ENCODE assay signal across 9 mouse cellular contexts in the genomic region with DNA sequence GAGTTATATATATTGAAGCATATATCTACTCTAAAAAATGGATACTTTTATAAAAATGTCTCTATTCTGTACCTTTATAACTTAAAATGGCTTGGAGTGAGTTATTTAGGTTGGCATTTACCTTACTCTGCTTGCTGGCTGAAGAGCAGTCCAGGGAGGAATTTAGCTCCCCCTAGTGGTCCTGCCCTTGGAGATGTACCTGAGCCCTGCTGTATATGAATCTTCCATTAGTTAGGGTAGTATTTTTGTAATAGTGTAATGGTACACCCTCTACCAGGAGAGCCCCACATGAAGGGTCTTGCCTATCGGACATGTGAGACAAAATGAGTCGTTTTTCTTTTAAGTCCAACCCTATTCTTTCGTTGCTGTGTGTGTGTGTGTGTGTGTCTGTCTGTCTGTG. TPM values are rescaled to one million over a fixed set of nuclear protein-coding genes. Genes with fewer than 3 reads are reported as not detected.
A peak's percentile ranks its signal among the peaks of the same experiment; 100 is the strongest.
DNase-seq lines count a peak whose midpoint lies in the region; ATAC-seq and TF ChIP-seq lines count a peak whose summit lies in the region.
"Had no signal": no experiment of that assay in that cellular context is flagged by ENCODE, and none has a peak within 500 bp of the region (broad histone marks: within the 10 kb centered on the region; RNA-seq: fewer than 3 reads in every experiment).

No protein-coding gene starts in this region.

- ATAC-seq in forebrain, postnatal 0 days: no peak

- TF ChIP-seq CTCF in forebrain, postnatal 0 days (IDR thresholded peaks at IDR 0.05; ENCODE audit: low read depth): peak; percentile 46
- no peak for TF ChIP-seq CTCF in thymus, adult 2 months (IDR thresholded peaks at IDR 0.05; ENCODE audit: borderline replicate concordance, control insufficient read depth, extremely low read depth, insufficient read depth, low read length, poor library complexity)

- no peaks in the 10 kb centered on the region for H3K9me3 ChIP-seq in forebrain, postnatal 0 days (ENCODE audit: low read length)
- no peaks in the 10 kb centered on the region for H3K9me3 ChIP-seq in forebrain, embryonic 10.5 days
- H3K9me3 ChIP-seq: limb, embryonic 13.5 days had no signal

- H3K27me3 ChIP-seq in forebrain, postnatal 0 days (ENCODE audit: insufficient read depth, low read length): no peaks in the 10 kb centered on the region
- H3K27me3 ChIP-seq in forebrain, embryonic 10.5 days (ENCODE audit: poor library complexity, severe bottlenecking): no peaks in the 10 kb centered on the region
- H3K27me3 ChIP-seq in thymus, adult 2 months (ENCODE audit: control insufficient read depth, insufficient read depth, low read length): no peaks in the 10 kb centered on the region
- H3K27me3 ChIP-seq: limb, embryonic 13.5 days had no signal

- TF ChIP-seq POLR2A in thymus, adult 2 months (IDR thresholded peaks at IDR 0.05; ENCODE audit: control insufficient read depth, extremely low read depth, insufficient read depth, low read length, poor library complexity): no peak

- no peak overlapping the region for H3K9ac ChIP-seq in forebrain, postnatal 0 days
- H3K9ac ChIP-seq: limb, embryonic 13.5 days had no signal

- WGBS in forebrain, postnatal 0 days: 89% methylated on average over 3 of the region's 3 CpGs
- WGBS in forebrain, embryonic 10.5 days: 96% methylated on average over 3 of the region's 3 CpGs
- 88% methylated on average over 3 of the region's 3 CpGs for WGBS in thymus, adult 2 months

- no peak overlapping the region for H3K4me2 ChIP-seq in forebrain, postnatal 0 days (ENCODE audit: low read depth)
- H3K4me2 ChIP-seq: limb, embryonic 13.5 days had no signal

- intact Hi-C loops in gastrocnemius, postnatal 36 days (cut with DNase I): loop anchor here (5.0 kb wide), 1 partner anchor 50 kb away; the partner anchor contains the start of gene Mosmo

- no peak overlapping the region for H3K4me3 ChIP-seq in forebrain, postnatal 0 days (ENCODE audit: low read depth, low read length)
- H3K4me3 ChIP-seq in forebrain, embryonic 10.5 days: no peak overlapping the region
- no peak overlapping the region for H3K4me3 ChIP-seq in thymus, adult 2 months (ENCODE audit: control insufficient read depth, insufficient read depth, low read length)
- H3K4me3 ChIP-seq: limb, embryonic 13.5 days had no signal

- H3K36me3 ChIP-seq in forebrain, postnatal 0 days (ENCODE audit: insufficient read depth): peaks cover 11% of the 10 kb centered on the region
- H3K36me3 ChIP-seq in forebrain, embryonic 10.5 days (replicated peaks): peaks cover 49% of the 10 kb centered on the region
- 0 out of 2 replicates have a peak, but pooled peaks cover 4% of the 10 kb centered on the region for H3K36me3 ChIP-seq in thymus, adult 2 months (ENCODE audit: control insufficient read depth, insufficient read depth, low read length)

- no peak overlapping the region for H3K27ac ChIP-seq in forebrain, postnatal 0 days (ENCODE audit: low read depth, low read length)
- no peak overlapping the region for H3K27ac ChIP-seq in forebrain, embryonic 10.5 days
- H3K27ac ChIP-seq in thymus, adult 2 months (ENCODE audit: control insufficient read depth, insufficient read depth, low read length): no peak overlapping the region
- H3K27ac ChIP-seq: limb, embryonic 13.5 days had no signal

- no peaks in the 10 kb centered on the region for H3K4me1 ChIP-seq in forebrain, postnatal 0 days (ENCODE audit: insufficient read depth)
- peaks cover 12% of the 10 kb centered on the region for H3K4me1 ChIP-seq in forebrain, embryonic 10.5 days
- 0 out of 2 replicates have a peak, but pooled peaks cover 2% of the 10 kb centered on the region for H3K4me1 ChIP-seq in thymus, adult 2 months (replicated peaks; ENCODE audit: control insufficient read depth, insufficient read depth, low read length)

- no peak for DNase-seq in forebrain, postnatal 0 days
- DNase-seq in forebrain, embryonic 10.5 days (ENCODE audit: extremely low spot score, low spot score): no peak
- DNase-seq in thymus, adult 2 months: peak; percentile 60
- DNase-seq in thymus, adult 18-20 months: no peak
- peak; percentile 52 for DNase-seq in embryo, embryonic 10 days (ENCODE audit: low spot score)
- peak; percentile 59 for DNase-seq in liver
- DNase-seq in spleen, postnatal 4 days (ENCODE audit: low spot score in 2 of 2): peak; percentile 49 to 74
- no peak for DNase-seq in gastrocnemius, postnatal 36 days

RNA-seq across cellular contexts. Expression of gene Vwa3a, which starts 11.5 kb away (rescaled TPM):
- 2.1 and 5.0 TPM in 2 replicates for total RNA-seq in forebrain, postnatal 0 days (2014; rRNA removed)
- 1.1 and 2.5 TPM in 2 replicates for polyA plus RNA-seq in forebrain, postnatal 0 days (2015; fragmentation: Nextera tagmentation; extraction: Ambion mirVana)
- 0.11 and 0.41 TPM in 2 replicates for polyA plus RNA-seq in forebrain, embryonic 10.5 days (2016; fragmentation: Nextera tagmentation; extraction: Ambion mirVana)
- 0.70 and 0.88 TPM in 2 replicates for polyA plus RNA-seq in thymus, adult 2 months (2012; rRNA removed)
- 1 to 10 TPM in 1 of 2 experiments, under 1 TPM in 1; 0.26 to 1.7 TPM for total RNA-seq in gastrocnemius, postnatal 36 days (2021)

RNA-seq across cellular contexts. Expression of gene Mosmo, which starts 50.2 kb away (rescaled TPM):
- total RNA-seq in forebrain, postnatal 0 days (2014; rRNA removed): 29.5 and 35.0 TPM in 2 replicates
- 9.4 and 11.8 TPM in 2 replicates for polyA plus RNA-seq in forebrain, postnatal 0 days (2015; fragmentation: Nextera tagmentation; extraction: Ambion mirVana)
- 11.3 and 11.4 TPM in 2 replicates for polyA plus RNA-seq in forebrain, embryonic 10.5 days (2016; fragmentation: Nextera tagmentation; extraction: Ambion mirVana)
- polyA plus RNA-seq in thymus, adult 2 months (2012; rRNA removed): 29.8 and 31.0 TPM in 2 replicates
- 10 to 100 TPM; 16.4 to 16.7 TPM for total RNA-seq in gastrocnemius, postnatal 36 days (2021)

RNA-seq across cellular contexts. Expression of gene Pdzd9, which starts 57.4 kb away (rescaled TPM):
- total RNA-seq in forebrain, postnatal 0 days (2014; rRNA removed): 0.24 TPM in 1 of 2 replicates, not detected in the other
- 0.22 and 0.25 TPM in 2 replicates for polyA plus RNA-seq in forebrain, postnatal 0 days (2015; fragmentation: Nextera tagmentation; extraction: Ambion mirVana)
- polyA plus RNA-seq in forebrain, embryonic 10.5 days (2016; fragmentation: Nextera tagmentation; extraction: Ambion mirVana): 0.21 and 0.38 TPM in 2 replicates
- polyA plus RNA-seq in thymus, adult 2 months (2012; rRNA removed): 0.05 TPM in 1 of 2 replicates, not detected in the other
- total RNA-seq in gastrocnemius, postnatal 36 days (2021): not detected

Comparison
In these comparisons a context has a peak if more than half of its experiments do, and no peak if none do; other contexts are left out.
1. DNase-seq: peak in thymus, adult 2 months (single experiment), embryo, embryonic 10 days (single experiment), liver (single experiment) and spleen, postnatal 4 days (2 of 2); none in forebrain, postnatal 0 days (single experiment), forebrain, embryonic 10.5 days (single experiment), thymus, adult 18-20 months (0 of 2) and gastrocnemius, postnatal 36 days (0 of 2).